Mouse (Mus musculus) heart, embryonic 13.5 days (tissue): ENCODE data around the gene Olfr630. TPM values are rescaled to one million over a fixed set of nuclear protein-coding genes. Genes with fewer than 3 reads are reported as not detected.

Source experiments
- ATAC-seq: fragments of 200-750 bp; cut with Nextera tagmentation; 2 replicates; pipeline ENCODE4 v1.8.0; 2017; ENCODE audit warnings: moderate TSS enrichment; ENCODE audit not compliant: insufficient number of reproducible peaks, low FRiP score, low TSS enrichment; ENCODE audit errors: extremely low read depth
- H3K27ac ChIP-seq: fragments of 300-500 bp; sonication (generic); replicated peaks from 2 replicates; pipeline ENCODE4 v1.5.1; 2015; ENCODE audit warnings: moderate library complexity, mild to moderate bottlenecking, inconsistent platforms
- H3K27me3 ChIP-seq: fragments of 300-500 bp; sonication (generic); replicated peaks from 2 replicates; pipeline ENCODE4 v1.6.1; 2015; ENCODE audit warnings: mild to moderate bottlenecking, inconsistent platforms
- H3K36me3 ChIP-seq: fragments of 300-500 bp; sonication (generic); 2 replicates; pipeline ENCODE4 v1.6.1; 2015; ENCODE audit warnings: mild to moderate bottlenecking, inconsistent platforms
- H3K4me1 ChIP-seq: fragments of 300-500 bp; sonication (generic); 2 replicates; pipeline ENCODE4 v1.6.1; 2015; ENCODE audit warnings: inconsistent platforms
- H3K4me2 ChIP-seq: fragments of 300-500 bp; sonication (generic); 2 replicates; pipeline ENCODE4 v1.6.1; 2015; ENCODE audit warnings: inconsistent platforms, mild to moderate bottlenecking, moderate library complexity
- H3K4me3 ChIP-seq: fragments of 300-500 bp; sonication (generic); 2 replicates; pipeline ENCODE4 v1.5.1; 2015; ENCODE audit warnings: moderate library complexity, mild to moderate bottlenecking, inconsistent platforms
- H3K9ac ChIP-seq: fragments of 300-500 bp; sonication (generic); 2 replicates; pipeline ENCODE4 v1.6.1; 2015; ENCODE audit warnings: inconsistent platforms, mild to moderate bottlenecking, moderate library complexity
- H3K9me3 ChIP-seq: fragments of 300-500 bp; sonication (generic); 2 replicates; pipeline ENCODE4 v1.6.1; 2016; ENCODE audit warnings: inconsistent platforms
- WGBS: fragments of 180-500 bp; shearing (Covaris S2); methylation state at CpG from one replicate; pipeline ENCODE4 v1.1.7; 2015; ENCODE audit warnings: mixed read lengths; 5-methylcytosine and 5-hydroxymethylcytosine counted together
- polyA plus RNA-seq: library from polyadenylated mRNA; unstranded; fragments of >200 nt; fragmentation: Nextera tagmentation; extraction: Ambion mirVana; gene quantifications from 2 replicates; pipeline ENCODE4 v1.2.1, GENCODE M21; 2015

The Olfr630 gene
- polyA plus RNA-seq, 1 experiment from 2014 or later = not detected

DNA sequence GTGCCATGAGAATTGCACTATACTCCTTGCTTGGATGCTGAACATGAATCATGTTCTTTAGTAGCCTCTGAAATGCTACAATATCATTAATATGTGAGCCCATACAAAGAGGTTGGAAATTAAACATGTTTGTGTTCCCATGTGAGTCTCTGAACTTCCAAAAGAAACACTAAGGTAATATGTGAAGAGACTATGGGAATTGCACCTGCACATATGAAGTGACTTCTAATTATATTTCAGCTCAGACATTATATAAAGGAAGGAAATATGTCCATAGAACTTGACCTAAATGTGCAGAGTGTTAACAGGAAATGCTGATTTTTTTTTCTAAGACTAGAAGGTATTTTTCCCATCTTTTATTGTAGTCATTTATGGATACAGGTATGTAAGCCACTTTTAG is 42.8 kb downstream of the Olfr630 start, which contains the start of gene Olfr243:
Olfr243 (plus strand) TSS at position 301 of the 400 bp plus-strand sequence.
- H3K9me3 ChIP-seq = 0 out of 2 replicates have a peak, but pooled peaks cover 4% of the 10 kb centered on the region

DNA sequence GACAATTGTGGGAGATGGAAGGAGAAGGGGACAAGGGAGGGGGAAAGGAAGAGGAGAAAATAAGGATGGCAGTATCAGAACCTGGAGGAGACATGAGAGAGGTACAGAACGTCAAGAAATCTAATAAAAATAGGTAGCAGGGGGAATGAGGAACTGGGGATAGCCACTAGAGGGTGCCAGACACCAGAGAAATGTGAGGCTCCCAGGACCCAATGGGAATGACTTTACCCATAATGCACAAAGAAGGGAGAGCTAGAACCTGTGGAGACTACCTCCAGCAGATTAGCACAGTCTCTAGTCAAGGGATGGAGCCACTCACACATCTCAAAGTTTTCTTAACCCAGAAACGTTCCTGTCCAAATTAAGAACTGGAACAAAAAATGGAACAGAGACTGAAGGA is 45.1 kb downstream of the Olfr630 start:
- Histone ChIP-seq H3K9me3 (no peaks in the 10 kb centered on the region), H3K36me3 (no peaks in the 10 kb centered on the region), H3K4me3 (no peak overlapping the region), H3K9ac (no peak overlapping the region), H3K27ac (no peak overlapping the region), H3K4me1 (no peaks in the 10 kb centered on the region), H3K4me2 (no peak overlapping the region), H3K27me3 (no peaks in the 10 kb centered on the region)
- WGBS = 26% methylated on average over 2 of the region's 2 CpGs
- no peak for ATAC-seq

More for the DNA sequence above, 42.8 kb downstream of the Olfr630 start, which contains the start of gene Olfr243:
- Histone ChIP-seq H3K4me3 (no peak within 1 kb of the TSS), H3K36me3 (no peaks in the 10 kb centered on the region), H3K27ac (no peak within 1 kb of the TSS), H3K4me1 (no peaks in the 10 kb centered on the region), H3K27me3 (no peaks in the 10 kb centered on the region), H3K4me2 (no peak within 1 kb of the TSS), H3K9ac (no peak within 1 kb of the TSS)
- ATAC-seq = no peak

Other genes with a start within 250 kb of the Olfr630 start
- gene Olfr610, start 245.2 kb downstream of the Olfr630 start, polyA plus RNA-seq = not detected in 2 replicates
- gene Olfr611, start 236.5 kb downstream of the Olfr630 start, polyA plus RNA-seq = not detected in 2 replicates
- not detected in 2 replicates for gene Olfr612, start 214.6 kb downstream of the Olfr630 start, polyA plus RNA-seq
- not detected in 2 replicates for gene Olfr613, start 209.3 kb downstream of the Olfr630 start, polyA plus RNA-seq
- gene Olfr615, start 201.3 kb downstream of the Olfr630 start, polyA plus RNA-seq = not detected in 2 replicates
- gene Olfr616, start 188.2 kb downstream of the Olfr630 start, polyA plus RNA-seq = not detected in 2 replicates
- not detected in 2 replicates for gene Olfr617, start 184.3 kb downstream of the Olfr630 start, polyA plus RNA-seq
- gene Olfr618, start 167.2 kb downstream of the Olfr630 start, polyA plus RNA-seq = not detected in 2 replicates
- not detected in 2 replicates for gene Olfr619, start 156.8 kb downstream of the Olfr630 start, polyA plus RNA-seq
- not detected in 2 replicates for gene Olfr620, start 144.8 kb downstream of the Olfr630 start, polyA plus RNA-seq
- gene Olfr622, start 114.6 kb downstream of the Olfr630 start, polyA plus RNA-seq = not detected in 2 replicates
- gene Olfr623, start 93.6 kb downstream of the Olfr630 start, polyA plus RNA-seq = not detected in 2 replicates
- gene Olfr624, start 86.1 kb downstream of the Olfr630 start, polyA plus RNA-seq = 0.03 TPM in 1 of 2 replicates, not detected in the other
- not detected in 2 replicates for gene Olfr625-ps1, start 74.6 kb downstream of the Olfr630 start, polyA plus RNA-seq
- not detected in 2 replicates for gene Olfr243, start 42.7 kb downstream of the Olfr630 start, polyA plus RNA-seq
- gene Olfr628, start 27.0 kb downstream of the Olfr630 start, polyA plus RNA-seq = not detected in 2 replicates
- not detected in 2 replicates for gene Olfr629, start 12.4 kb downstream of the Olfr630 start, polyA plus RNA-seq
- not detected in 2 replicates for gene Olfr69, start 14.3 kb upstream of the Olfr630 start, polyA plus RNA-seq
- gene Olfr68, start 22.4 kb upstream of the Olfr630 start, polyA plus RNA-seq = not detected in 2 replicates
- not detected in 2 replicates for gene Olfr67, start 34.5 kb upstream of the Olfr630 start, polyA plus RNA-seq
- gene Hbb-bt, start 56.7 kb upstream of the Olfr630 start, polyA plus RNA-seq = 7,919 and 10,944 TPM in 2 replicates
- gene Hbb-bs, start 70.8 kb upstream of the Olfr630 start, polyA plus RNA-seq = 15,930 and 21,711 TPM in 2 replicates
- gene Hbb-bh2, start 83.2 kb upstream of the Olfr630 start, polyA plus RNA-seq = not detected in 2 replicates
- 230 and 536 TPM in 2 replicates for gene Hbb-bh1, start 85.8 kb upstream of the Olfr630 start, polyA plus RNA-seq
- 25,617 and 43,684 TPM in 2 replicates for gene Hbb-y, start 95.9 kb upstream of the Olfr630 start, polyA plus RNA-seq
- not detected in 2 replicates for gene Olfr66, start 128.9 kb upstream of the Olfr630 start, polyA plus RNA-seq
- gene Olfr64, start 137.2 kb upstream of the Olfr630 start, polyA plus RNA-seq = not detected in 2 replicates
- gene Olfr65, start 146.2 kb upstream of the Olfr630 start, polyA plus RNA-seq = not detected in 2 replicates
- not detected in 2 replicates for gene Olfr631, start 171.5 kb upstream of the Olfr630 start, polyA plus RNA-seq
- not detected in 2 replicates for gene Olfr632, start 177.0 kb upstream of the Olfr630 start, polyA plus RNA-seq
- gene Olfr633, start 187.1 kb upstream of the Olfr630 start, polyA plus RNA-seq = not detected in 2 replicates
- gene Olfr635, start 213.8 kb upstream of the Olfr630 start, polyA plus RNA-seq = not detected in 2 replicates
- not detected in 2 replicates for gene Olfr638, start 241.4 kb upstream of the Olfr630 start, polyA plus RNA-seq